Mouse (Mus musculus) ES-E14 (cell line): ENCODE data around the gene Uap1.

ENCODE experiments used
- CHD2 ChIP-seq: IDR thresholded peaks from 2 replicates; pipeline ENCODE4 v1.6.1; 2014; ENCODE audit warnings: mild to moderate bottlenecking, low read depth, low read length, inconsistent platforms
- HCFC1 ChIP-seq: IDR thresholded peaks from 2 replicates; pipeline ENCODE4 v1.6.1; 2012; ENCODE audit warnings: low read length, inconsistent platforms, borderline replicate concordance; ENCODE audit not compliant: insufficient read depth
- MAFK ChIP-seq: IDR thresholded peaks from 2 replicates; pipeline ENCODE4 v1.6.1; 2014; ENCODE audit warnings: mild to moderate bottlenecking, low read depth, low read length, inconsistent platforms; ENCODE audit not compliant: insufficient read depth
- ZC3H11A ChIP-seq: IDR thresholded peaks from 2 replicates; pipeline ENCODE4 v1.6.1; 2012; ENCODE audit warnings: low read depth, mild to moderate bottlenecking, inconsistent platforms, low read length, borderline replicate concordance
- ZNF384 ChIP-seq: IDR thresholded peaks from 2 replicates; pipeline ENCODE4 v1.6.1; 2012; ENCODE audit warnings: low read depth, low read length, inconsistent platforms

- no peak for TF ChIP-seq ZC3H11A
- no peak for TF ChIP-seq ZNF384
- no peak for TF ChIP-seq CHD2
- no peak for TF ChIP-seq MAFK
- TF ChIP-seq HCFC1 = no peak
Measured at GRCm38 (mm10) chr1:170160397-170160938, 14.3 kb downstream of the Uap1 start.
